7 mouse cellular contexts compared by ENCODE assay signal in the genomic region with DNA sequence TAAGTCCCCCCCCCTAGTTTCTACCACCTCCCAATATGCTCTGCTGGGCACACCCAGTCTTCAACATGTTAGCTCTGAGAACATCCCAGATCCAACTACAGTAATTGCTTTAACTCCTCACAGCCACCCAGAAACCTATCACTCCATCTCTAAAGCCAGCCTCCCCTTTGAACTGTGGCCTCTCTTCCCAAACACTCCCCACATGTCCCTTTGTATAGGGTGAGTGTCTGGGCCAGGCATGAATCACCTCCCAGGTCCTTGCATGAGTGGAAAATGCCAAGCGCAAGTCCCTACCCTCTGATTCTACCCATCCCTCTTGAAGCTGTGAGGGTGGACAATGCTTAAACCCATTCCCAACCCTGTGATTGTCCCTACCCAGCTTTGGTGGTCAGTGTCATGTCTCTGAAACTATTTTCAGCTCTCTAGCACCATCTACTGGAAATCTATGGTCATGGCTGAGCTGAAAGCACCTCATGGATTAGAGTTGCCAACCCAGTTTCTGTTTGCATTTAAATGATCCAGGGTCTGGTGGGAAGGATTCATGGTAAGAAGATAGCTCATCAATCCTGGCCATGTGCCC.
DNase-seq lines count a peak whose midpoint lies in the region; ATAC-seq and TF ChIP-seq lines count a peak whose summit lies in the region.

No protein-coding gene starts in this region.

- no peaks in the 10 kb centered on the region for H3K27me3 ChIP-seq in E14TG2a.4 (ENCODE audit: insufficient read depth, low read length)
- no peaks in the 10 kb centered on the region for H3K27me3 ChIP-seq in stomach, embryonic 16.5 days (ENCODE audit: control insufficient read depth, insufficient read depth, low read length)

- TF ChIP-seq POLR2A in cortical plate, adult 2 months (IDR thresholded peaks at IDR 0.05; ENCODE audit: extremely low read depth, insufficient read depth, low read length): no peak

- no peak overlapping the region for H3K4me3 ChIP-seq in E14TG2a.4 (replicated peaks; ENCODE audit: low read length)
- no peak overlapping the region for H3K4me3 ChIP-seq in cortical plate, adult 2 months (ENCODE audit: insufficient read depth, low read length)
- no peak overlapping the region for H3K4me3 ChIP-seq in stomach, embryonic 16.5 days (replicated peaks; ENCODE audit: low read length)

- TF ChIP-seq CTCF in E14TG2a.4 (conservative IDR thresholded peaks at IDR 0.05; ENCODE audit: low read length): peak; percentile 92
- TF ChIP-seq CTCF in cortical plate, adult 2 months (IDR thresholded peaks at IDR 0.05; ENCODE audit: extremely low read depth, insufficient read depth, low read length): peak; percentile 77

- H3K4me2 ChIP-seq in stomach, embryonic 16.5 days (ENCODE audit: low read depth, low read length): no peak overlapping the region

- no peaks in the 10 kb centered on the region for H3K4me1 ChIP-seq in E14TG2a.4 (replicated peaks; ENCODE audit: low read depth, low read length)
- no peaks in the 10 kb centered on the region for H3K4me1 ChIP-seq in cortical plate, adult 2 months (ENCODE audit: control insufficient read depth, insufficient read depth, low read length)
- no peaks in the 10 kb centered on the region for H3K4me1 ChIP-seq in stomach, embryonic 16.5 days (ENCODE audit: control insufficient read depth, insufficient read depth, low read length)

- H3K27ac ChIP-seq in cortical plate, adult 2 months (ENCODE audit: insufficient read depth, low read length): no peak overlapping the region
- H3K27ac ChIP-seq in stomach, embryonic 16.5 days (ENCODE audit: low read length): no peak overlapping the region

- peak; percentile 27; the same call in 1 of the 2 replicates for ATAC-seq in stomach, embryonic 16.5 days (ENCODE audit: insufficient read depth, low FRiP score)

- H3K9ac ChIP-seq in stomach, embryonic 16.5 days (ENCODE audit: low read length): no peak overlapping the region

- peaks cover 15% of the 10 kb centered on the region for H3K9me3 ChIP-seq in E14TG2a.4 (ENCODE audit: low read length)
- no peaks in the 10 kb centered on the region for H3K9me3 ChIP-seq in stomach, embryonic 16.5 days (replicated peaks; ENCODE audit: control insufficient read depth, low read length)

- peak; percentile 38 for DNase-seq in A20 (ENCODE audit: low read depth, low spot score)
- DNase-seq in heart, postnatal 4 days: peak; percentile 50
- DNase-seq in layer of hippocampus, postnatal 14 days (ENCODE audit: low spot score in 2 of 2): peak; percentile 50 to 80
- DNase-seq in mesoderm, embryonic 11.5 days (ENCODE audit: low read depth, low spot score): peak; percentile 79

- WGBS in stomach, embryonic 16.5 days: 68% methylated on average over 1 of the region's 1 CpGs

- no peaks in the 10 kb centered on the region for H3K36me3 ChIP-seq in E14TG2a.4 (ENCODE audit: insufficient read depth, low read length)
- H3K36me3 ChIP-seq in stomach, embryonic 16.5 days (ENCODE audit: control insufficient read depth, insufficient read depth, low read length): no peaks in the 10 kb centered on the region
